Mouse (Mus musculus) ES-E14 (cell line): ENCODE data around the gene Rnf216.

ENCODE experiments used
- CHD2 ChIP-seq: IDR thresholded peaks from 2 replicates; pipeline ENCODE4 v1.6.1; 2014; ENCODE audit warnings: mild to moderate bottlenecking, low read depth, low read length, inconsistent platforms
- HCFC1 ChIP-seq: IDR thresholded peaks from 2 replicates; pipeline ENCODE4 v1.6.1; 2012; ENCODE audit warnings: low read length, inconsistent platforms, borderline replicate concordance; ENCODE audit not compliant: insufficient read depth
- MAFK ChIP-seq: IDR thresholded peaks from 2 replicates; pipeline ENCODE4 v1.6.1; 2014; ENCODE audit warnings: mild to moderate bottlenecking, low read depth, low read length, inconsistent platforms; ENCODE audit not compliant: insufficient read depth
- ZC3H11A ChIP-seq: IDR thresholded peaks from 2 replicates; pipeline ENCODE4 v1.6.1; 2012; ENCODE audit warnings: low read depth, mild to moderate bottlenecking, inconsistent platforms, low read length, borderline replicate concordance

DNA sequence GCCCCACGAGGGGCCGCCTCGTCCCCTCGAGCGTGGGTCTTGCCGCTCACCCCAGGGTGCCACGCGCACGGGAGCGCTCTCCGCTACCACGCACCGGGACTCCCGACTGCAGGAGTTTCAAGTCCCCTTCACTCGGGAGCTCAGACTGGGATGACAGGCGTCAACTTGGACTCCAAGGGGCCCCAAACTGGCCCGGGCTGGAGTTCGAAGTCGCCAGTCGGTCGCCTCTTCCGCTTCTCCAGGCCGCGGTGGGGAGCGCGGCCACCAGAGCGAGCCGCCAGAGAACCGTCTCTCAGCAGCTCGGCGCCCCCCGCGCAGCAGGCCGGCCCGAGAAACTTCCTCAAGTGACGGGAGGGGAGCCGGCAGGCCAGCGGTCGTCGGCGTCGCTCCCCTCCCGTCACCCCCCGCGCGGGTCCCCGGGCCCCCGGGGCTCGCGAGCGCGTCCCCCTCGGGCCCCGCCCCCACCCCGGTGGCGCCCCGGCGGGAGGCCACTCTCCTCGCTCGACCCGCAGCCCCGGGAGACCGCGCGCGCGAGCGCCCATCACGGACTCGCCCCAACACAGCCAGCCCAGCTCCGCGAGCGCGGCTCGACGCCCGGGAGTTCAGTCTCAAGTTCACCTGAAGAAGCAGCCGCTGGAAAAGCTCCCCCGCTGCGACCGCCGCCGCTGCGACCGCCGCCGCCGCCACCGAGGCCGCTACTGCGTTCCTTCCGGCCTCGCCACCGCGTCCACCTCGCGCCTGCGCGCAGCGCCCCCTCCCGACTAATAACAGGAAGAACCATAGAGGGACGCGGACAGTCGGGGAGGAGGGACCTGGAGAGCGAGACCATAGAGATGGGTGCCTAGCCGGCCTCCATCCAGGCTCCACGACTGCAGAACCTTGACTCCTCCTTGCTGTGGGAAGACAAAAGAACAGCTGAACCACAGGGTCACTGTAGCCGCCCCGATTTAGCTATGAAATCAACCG is at the start of gene Rnf216:
- TF ChIP-seq HCFC1 (peak; percentile 77; the same call in 1 of the 2 replicates), CHD2 (no peak; the same call in 1 of the 2 replicates), MAFK (no peak), ZC3H11A (no peak)
